Mouse (Mus musculus) induced T-regulatory cell, adult 2 months (primary cell): ENCODE results near the gene Acsl1.

ENCODE experiments used
- DNase-seq: peaks from one replicate; pipeline ENCODE4 v3.0.0-alpha.2; 2012; ENCODE audit warnings: low read depth

Acsl1 gene

DNA sequence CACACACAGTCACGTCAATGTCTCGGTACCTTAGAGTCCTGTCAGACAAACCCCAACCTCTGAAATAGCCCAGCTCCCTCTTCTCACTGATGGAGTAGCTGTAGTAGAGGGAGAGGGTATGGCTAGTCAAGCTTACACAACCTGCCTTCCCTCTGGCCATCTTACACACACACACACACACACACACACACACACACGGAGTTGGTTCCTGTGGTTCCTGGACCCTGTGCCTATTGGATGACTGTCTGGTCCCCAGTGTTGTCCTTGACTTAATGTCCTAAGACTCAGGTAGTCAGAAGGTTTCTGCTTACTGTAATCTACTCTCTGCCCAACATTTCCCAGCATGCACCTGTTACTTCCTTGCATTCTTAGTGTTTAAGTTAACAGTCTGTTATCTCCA is 5.1 kb downstream of the Acsl1 start:
- no peak for DNase-seq

DNA sequence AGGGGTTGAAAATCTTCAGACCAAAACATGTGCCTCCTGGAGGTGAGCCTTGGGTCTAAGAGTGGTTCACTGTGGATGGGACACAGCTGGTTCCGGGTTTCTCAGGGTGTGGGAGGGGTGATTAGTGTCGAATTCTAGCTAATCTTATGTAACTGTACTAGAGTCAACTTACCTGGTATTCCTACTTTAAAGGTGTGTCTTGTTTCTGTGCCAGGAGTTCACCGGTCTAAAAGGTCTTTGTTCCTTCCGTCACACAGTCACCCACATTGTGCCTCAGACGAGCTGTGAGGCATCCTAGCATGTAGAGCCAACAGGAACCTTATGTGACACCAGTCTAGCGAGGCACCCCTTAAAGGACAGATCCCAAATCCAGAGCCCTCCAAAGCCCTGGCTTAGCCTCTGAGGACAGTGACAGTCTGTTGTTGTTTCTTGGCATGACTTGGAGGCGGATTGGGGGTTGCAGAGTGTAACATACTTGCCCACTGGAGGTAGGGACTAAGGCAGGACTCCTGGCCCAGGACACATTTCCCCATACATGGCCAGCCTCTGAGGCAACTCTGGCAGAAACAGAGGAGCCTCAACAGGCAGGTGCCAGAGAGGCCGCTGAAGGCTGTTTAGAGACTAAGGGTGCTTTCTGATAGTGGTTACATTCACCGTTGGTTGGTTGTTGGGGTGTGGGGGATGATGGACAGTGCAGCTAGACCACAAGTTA is 7.1 kb downstream of the Acsl1 start:
- no peak for DNase-seq

DNA sequence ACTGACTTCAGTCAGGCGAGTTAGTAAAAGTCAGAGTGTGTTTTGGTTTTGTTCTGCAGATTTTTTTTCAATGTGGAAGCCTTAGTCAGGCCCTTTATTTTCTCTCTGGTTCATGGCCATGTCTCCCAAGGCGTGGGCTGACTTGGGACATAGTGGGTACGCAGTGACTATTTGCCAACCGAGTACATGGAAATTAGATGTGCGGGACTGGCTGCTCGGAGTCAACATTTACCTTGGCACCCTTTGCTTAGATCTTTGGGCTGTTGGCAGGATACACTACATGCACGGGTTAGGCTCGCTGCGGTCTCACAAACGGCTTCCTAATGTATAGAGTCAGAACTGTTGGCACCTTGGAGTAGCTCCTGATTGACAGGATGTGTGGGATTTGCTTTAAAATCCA is 7.9 kb downstream of the Acsl1 start:
- no peak for DNase-seq

DNA sequence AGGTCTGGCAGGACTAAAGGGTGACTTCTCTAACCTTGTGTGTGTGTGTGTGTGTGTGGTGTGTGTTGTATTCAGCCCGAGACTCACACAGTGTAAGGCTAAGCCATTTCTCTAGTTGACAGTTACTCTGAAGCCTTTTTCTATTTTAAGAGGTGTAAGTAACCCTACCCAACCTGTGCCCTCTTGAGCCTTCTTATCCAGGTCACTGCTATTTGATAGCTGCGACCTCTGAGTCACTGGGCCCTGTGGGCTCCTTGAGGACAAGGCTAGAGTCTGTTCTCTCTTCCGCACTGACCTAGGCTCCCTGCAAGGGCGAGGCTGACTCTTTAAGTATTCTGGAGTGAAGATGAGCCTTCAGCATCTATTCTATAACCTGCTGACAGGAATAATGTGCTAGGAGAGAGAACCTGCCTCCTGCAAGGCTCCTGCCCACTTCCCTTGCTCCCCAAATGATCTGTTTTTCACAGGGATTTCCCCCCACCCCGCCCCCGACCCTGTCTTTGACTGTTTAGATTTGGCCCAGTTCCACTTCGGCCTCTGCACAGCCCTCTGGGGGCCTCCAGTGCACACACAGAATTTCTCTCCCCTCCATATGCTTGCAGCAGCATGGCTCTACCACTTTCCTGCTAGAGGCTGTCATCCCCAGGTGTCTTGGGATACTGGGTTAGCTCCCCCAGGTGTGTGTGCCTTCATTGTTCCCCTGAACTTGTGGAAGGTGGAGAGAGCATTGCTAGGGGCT is 9.1 kb downstream of the Acsl1 start:
- no peak for DNase-seq

DNA sequence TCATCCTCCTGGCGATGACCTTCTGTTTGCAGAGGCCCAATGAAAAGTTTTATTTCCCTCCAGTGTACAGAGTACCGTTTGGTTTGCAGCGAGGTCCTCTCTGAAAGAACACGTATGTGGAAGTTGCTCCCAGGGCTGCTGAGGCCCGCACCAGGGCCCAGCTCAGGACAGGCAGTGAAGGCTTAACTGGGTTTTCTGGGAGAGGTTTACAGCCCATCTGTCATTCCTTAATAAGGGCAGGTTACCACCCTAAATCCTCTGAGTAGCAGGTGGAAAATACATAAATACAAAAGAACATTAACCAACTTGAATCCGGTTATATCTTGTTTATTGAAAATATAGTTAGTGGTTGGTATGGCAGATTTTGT is 9.7 kb downstream of the Acsl1 start:
- no peak for DNase-seq

DNA sequence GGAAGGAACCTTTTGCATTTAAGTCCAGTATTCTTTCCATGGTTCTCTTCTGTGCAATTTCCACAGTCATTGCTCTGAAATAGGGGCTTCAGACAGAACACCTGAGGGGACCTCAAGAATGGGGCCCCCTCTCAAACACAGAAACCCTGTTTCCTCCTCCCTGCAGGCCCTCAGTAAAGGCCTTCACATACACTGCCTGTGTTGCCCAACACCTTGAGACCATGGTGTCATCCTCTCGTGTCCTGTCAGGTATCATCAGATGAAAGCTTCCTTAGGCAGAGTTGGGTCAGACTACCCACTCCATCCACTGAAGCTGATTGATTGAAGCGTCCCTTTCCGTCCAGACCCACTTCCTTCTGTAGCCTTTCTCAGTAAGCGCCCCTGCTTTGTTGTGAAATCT is 11.9 kb downstream of the Acsl1 start:
- DNase-seq, result no peak

DNA sequence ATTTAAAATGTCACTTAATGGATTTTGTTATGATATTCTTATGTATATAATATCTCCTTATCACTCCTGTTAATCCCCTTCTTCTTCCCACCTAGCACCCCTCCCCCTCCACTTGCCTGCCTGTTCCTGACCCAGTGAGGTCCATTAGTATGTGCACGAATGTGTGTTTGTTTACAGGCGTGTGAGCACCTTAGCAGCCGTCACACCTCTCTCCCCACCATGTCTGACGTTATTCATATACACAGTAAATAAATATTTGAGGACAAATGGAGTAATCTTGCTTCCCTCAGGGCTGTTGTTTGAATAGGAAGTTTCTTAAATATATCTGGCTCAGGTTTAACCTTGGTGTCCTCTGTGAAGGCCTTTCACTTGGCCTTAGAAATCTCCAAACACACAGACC is 12.4 kb downstream of the Acsl1 start:
- no peak for DNase-seq

DNA sequence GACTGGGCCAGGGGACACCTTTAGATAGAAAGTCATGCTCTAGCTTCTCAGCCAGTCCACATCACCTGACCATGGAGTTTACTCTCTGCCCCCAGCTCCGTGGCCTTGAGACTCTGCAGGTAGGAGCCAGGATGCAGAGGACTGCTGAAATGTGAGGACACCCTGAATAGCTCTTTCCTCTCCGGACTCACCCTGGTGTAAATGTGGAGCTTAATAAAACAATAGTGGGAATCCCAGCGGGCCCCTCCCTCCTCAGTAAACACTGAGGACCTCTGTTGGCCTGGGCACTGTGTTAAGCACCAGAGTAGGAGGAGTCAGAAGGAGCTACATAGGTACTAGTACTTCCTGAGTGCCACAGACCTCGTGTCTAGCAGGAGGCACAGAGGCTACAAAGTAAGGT is 13.2 kb downstream of the Acsl1 start:
- no peak for DNase-seq

DNA sequence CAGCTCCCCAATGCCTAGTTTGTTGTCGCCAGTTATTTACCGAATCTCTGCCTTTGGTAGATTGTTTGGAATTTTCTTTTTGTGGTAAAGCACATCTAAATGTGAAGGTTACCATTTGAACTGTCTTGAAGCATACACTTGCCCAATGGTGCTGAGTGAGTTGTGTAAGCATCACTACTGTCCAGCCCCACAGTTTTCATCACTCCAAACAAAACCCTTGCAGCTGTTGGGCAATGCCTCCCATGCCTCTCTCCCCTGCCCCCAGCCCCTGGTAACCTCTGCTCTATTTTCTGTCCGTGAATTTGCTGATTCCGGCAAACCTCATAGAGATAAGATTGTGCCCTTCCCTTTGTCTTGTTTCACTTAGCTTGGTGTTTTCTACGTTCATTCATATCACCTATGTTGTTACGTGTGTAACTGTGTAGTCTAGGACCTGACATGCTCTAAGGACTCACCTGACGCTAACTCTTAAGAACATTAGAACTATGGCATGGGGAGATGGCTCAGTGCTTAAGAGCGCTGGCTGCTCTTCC is 14.2 kb downstream of the Acsl1 start:
- DNase-seq, result no peak

DNA sequence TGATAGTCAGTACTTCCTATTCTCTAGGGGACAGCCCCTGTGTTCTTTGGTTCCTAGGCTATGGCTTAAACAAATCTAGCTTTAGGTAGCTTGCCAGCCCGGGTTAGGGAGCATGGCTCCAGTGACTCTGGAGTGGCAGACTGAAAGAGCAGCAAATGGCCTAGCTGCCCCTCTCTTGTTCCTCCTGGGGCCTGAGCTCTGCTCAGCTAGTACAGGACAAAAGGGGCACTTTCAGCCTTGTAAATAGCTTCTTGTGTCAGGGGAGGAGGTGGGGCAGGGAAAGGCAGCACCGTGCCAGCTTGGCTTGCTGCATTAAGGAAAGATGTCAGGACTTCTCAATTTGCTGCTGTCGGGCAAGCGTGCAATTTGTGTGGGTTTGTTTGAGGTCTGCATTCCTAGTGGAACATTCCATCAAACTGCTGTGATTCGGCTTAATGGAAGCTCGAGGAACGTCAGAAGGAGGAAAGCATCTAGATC is 17.3 kb downstream of the Acsl1 start:
- DNase-seq, result no peak

DNA sequence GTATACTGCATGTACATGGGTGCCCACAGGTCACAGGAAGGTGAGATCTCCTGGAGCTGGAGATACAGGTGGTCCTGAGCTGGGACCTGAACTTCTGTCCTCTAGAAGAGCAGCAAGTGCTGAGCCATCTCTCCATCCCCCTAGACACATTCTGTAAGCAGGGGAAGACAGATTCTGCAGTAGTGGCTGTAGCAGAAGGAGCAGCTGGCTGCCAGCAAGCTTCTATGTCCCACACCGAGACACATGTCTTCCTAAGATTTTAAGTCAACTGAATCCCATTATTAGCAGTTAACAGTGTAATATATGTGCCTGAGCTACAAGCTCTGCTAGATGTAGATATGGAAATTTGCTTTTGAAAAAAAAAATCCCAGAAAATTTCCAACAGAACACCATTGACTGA is 18.4 kb downstream of the Acsl1 start:
- DNase-seq, result no peak

DNA sequence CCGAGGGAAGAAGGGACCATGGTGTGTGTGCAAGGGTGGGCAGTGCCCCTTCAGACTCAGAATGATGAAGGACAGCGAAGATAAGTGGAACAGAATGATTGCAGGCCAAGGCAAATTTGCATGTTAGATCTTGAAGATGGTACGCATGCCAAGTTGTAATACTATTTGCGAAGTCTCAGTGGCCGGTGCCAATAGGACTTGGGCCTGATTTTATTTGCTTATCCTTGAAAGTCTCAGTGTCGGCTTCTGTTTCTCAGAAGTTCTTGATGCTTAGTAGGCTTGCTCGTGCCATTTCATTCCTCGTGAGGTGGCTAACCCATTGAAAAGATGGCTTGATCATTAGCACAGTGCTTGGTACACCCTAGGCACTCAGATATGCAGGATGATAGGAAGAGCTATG is 19.4 kb downstream of the Acsl1 start:
- no peak for DNase-seq

DNA sequence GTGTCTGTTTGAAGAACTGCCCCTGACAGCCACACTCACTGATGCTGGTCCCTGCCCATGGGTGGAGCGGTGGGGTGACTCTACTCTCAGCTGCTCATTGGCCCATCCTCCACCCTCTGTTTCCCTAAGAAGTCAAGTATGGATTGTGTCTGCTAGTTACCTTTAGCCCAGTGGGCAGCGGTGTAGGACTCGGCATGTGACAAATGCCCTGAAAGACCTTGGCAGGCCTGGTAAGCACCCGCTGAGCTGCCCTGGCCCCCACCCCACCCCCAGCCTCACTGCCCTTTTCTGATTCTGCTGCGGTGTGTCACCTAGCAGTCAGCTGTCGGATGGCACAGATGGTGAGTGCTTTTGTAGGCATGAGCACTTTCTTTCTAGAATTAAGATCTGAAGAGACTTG is 20.0 kb downstream of the Acsl1 start:
- DNase-seq, result no peak

DNA sequence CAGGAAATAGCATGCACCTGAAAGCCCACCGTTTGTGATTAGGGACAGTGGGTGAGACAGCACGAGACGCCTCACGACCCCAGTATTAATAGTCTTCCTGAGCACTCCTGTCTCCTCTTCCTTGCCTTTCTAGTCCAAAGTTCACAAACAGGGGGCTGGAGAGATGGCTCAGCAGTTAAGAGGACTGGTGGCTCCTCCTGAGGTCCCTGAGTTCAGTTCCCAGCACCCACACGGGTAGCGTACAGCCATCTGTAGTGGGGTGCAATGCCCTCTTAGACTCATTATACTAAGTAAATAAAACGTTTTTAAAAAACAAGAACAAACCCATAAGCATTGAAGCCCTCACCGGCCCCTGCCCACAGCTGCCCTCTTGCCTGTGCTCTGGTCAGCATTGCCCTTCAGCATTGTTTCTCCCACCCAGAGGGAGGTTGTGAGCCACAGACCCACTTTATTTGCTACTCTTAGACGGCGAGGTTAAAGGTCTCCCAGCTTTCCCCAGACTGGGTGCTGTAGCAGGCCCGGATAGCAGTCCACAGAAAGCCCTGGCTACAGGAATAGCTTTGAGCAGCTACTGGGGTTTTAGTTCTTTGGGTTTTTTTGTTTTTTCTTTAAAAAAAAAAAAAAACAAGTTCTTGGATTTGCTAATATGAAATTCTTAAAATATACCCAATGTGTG is 22.8 kb downstream of the Acsl1 start:
- no peak for DNase-seq

DNA sequence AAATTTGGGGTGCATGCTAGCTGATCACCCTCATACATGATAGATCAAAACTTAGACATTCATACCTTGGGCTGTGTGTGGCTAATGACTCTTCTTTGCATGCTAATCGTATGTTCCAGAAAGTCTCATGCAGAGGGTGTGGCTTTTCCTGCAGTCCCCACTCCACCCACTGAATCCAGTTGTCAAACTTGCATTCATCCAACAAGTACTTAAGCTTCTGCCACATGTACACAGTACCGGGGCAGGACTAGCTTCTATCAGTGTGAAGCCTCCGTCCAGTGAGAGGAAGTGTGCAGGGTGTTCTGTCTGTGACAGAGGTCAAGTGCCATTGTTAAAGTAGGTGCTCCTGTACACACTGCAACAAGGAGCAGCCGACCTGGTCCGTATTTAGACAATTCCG is 26.0 kb downstream of the Acsl1 start:
- no peak for DNase-seq

DNA sequence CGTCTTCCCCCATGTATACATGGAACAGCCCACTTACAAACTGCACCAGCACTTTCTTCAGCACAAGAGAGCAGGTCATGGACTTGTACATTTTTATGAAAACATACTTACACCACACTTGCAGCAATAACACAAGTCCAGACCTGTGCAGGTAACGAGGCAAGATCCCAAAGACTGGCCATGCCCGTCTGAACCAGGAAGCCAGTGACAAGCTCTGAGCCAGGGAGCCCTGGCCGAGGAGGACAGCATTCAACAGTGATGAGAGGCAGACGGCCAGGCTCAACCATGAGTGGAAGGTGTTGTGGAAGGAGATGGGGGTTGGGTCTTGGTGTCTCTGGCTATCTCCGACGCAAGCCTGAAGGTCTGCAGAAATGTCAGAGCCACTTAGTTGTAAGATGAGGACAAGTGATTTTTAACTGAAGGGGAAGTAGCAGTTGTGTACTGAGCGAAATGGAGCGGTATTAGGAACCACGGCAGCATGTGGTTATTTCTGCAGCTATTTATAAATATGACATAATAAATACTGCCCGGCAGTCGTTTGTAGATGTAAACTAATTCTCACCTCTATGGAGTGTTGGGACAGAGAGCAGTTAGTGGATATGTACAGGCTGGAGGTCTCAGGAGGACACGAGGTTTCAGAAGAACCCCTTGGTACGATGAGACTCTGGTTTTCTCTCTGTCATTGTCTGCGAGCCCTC is 26.6 kb downstream of the Acsl1 start:
- DNase-seq, result no peak

DNA sequence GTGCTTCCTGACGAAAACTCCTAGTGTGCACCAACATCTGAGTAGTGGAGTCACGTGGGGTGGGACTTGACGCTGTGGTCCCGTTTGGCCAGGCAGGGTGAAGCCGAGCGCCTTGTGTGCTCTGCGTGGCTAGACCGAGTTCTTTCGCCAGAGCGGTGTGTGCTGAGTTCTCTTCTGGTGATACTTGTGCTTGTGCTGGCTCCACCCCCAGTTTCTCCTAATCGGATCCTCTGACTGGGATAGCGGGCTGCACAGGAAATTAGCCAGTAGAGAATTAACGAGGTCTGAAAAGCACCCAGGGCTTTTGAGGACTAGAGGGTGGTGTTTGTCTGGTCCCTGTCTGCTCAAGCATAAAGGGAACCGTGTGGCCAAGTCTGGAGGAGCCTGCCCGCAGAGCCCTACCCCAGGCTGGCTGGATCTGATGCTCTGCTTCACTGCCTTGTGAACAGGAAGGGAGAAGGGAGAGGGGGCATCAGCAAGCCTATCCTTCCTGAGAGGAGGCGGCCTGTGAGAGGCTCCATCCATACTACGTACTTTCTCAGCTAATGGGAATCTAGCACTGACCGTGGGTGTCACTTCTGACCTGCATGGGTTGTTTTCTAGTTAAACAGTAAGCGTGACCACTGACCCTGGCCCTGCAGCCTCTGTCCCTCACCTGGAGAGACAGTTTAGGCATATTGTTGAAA is 28.7 kb downstream of the Acsl1 start:
- no peak for DNase-seq

DNA sequence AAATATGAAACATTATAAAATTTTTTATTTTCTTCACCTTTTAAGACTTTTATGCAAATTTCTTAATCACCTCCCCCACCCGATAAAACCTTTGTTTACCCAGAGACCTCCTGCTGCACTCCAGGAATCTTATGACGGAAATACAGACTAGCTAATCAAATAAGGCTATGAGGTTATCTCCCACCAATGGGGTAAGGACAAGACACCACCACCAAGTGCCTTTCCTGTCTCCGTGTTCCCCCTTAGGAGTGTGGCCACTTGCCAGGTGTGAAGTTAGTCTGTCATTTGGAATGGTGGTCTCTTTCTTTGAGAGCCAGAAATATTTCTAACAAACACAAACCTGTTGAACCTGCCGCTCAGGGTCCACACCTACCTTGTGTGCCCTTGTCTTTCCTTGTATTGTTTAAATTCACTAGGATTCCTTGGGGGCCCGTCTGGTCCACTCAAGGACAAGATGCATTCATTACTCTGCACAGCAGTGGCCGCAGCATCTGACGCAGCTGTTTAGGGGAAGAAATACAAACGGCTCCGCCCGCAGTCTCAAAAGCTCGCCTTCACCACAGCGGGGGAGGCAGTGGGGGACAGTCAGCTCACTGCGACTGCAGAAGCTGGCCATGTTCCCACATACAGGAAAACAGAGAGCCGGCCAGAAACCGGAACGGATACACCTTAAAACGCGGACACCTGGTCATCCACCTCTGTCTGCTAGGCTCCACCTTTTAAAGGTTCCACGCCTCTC is 31.7 kb downstream of the Acsl1 start:
- no peak for DNase-seq

DNA sequence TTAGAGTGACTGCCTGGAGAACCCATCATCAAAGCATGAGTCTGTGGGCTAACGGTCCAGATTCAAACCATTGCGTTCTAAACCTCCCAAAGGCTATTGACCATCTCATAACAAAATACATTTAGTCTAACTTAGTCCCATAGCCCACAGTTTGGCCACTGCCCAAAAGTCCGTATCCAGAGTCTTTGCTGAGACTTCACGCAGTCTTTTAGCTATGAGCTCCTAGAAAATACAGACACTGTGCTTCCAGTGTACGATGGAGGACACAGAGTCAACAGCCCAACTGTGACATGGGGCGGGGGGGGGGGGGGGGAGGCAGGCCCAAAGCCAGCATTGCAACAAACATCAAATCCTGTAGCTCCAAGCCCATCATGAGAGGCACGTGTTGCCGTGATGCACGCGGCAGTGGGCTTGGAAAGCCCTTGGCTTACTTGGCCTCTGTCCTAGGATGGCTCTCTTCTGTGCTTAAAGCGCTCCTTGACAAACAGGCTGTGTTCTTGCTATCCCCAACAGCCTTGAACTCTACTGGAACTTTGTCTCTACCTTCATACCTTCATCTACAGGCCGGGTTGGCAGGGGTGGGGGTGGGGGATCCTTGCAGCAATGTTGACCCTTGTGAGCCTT is 32.3 kb downstream of the Acsl1 start:
- no peak for DNase-seq

DNA sequence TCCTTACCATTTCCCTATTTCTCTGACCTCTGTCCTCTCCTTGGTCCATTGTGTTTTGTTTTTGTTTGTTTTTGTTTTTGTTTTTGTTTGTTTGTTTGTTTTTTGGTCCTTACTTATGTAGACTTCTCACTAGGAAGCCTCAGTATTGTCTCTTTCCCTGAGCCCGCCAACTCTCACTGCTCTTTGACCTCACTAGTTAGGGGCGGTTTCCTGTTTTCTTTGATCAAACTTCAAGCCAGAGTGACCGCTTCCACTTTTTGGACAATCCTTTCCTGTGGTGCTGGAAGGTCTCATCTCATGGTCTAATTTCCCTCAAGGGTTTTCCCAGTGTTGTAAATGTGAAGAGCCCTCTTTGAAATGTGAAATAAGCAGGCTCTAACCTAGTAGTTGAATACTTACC is 33.4 kb downstream of the Acsl1 start:
- DNase-seq, result no peak
